Mouse (Mus musculus): Measurements from ENCODE around the gene Gm28553.
"Not testable (repeated sequence)": the region's sequence is repeated elsewhere in the genome, so short reads cannot be mapped to it uniquely, and the experiment has no call there.

Gene Gm28553

DNA sequence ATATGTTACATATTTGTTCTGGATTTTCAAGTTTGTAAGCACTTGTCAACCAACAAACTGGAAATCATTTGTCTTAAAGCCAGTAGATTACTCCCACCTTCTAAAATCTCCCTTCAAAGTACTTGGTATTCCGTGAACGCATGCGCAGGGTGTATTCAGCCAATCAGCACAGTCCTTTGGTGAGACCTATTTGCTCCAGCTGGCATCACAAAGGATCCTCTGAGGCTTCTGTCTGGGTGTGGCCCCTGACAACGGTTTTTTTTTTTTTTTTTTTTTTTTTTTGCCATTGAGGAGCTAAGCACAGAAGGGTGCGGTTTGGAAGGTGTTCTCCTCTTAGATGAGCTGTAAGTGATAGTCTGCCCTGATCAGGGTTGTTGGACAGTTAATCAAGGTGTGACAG is at the start of gene Gm28553:
Gm28553 (plus strand) TSS at position 301 of the 400 bp plus-strand sequence.
- not testable (repeated sequence) for DNase-seq
